Mouse (Mus musculus): ENCODE data around the gene Gm49510. TPM values are rescaled to one million over a fixed set of nuclear protein-coding genes. Genes with fewer than 3 reads are reported as not detected.

The Gm49510 gene
- total and polyA plus RNA-seq, 3 experiments, result 0.12 to 0.25 TPM; not detected in 1

DNA sequence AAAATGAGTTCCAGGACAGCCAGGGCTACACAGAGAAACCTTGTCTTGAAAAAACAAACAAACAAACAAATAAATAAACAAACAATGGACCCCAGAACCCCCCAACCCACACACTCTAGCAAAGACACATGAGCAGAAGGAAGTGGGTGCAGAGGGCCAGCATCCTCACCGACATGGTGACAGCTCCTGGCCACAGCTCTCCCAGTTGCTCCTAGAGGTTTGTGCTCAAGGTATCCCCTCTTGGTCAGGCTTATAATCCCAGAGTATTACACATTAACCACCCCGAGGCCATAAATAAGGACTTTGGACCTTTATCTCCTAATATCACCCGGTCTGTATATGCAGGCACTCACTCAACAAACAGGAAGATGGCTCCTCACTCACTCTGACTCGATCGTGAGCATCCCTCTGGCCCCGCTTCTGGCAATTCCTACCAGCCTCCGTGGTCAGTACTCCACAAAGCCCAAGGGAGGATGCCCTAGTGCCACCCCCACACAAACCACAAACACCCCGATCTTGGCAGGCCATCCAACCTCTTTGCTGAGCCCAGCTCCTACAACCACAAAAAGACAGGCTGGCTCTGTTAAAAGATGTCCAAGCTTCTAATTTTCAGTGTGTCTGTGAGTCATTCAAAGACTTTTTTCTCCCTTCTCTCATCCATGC is 44.0 kb upstream of the Gm49510 start, which contains the start of gene Lgals2:
Lgals2 (minus strand) TSS at position 227 of the 663 bp plus-strand sequence.
- dilution Hi-C loops (cut with MboI; ENCODE audit: extremely low pct_ligation_motif_present, extremely low pct_unique_long_range_greater_than_20kb, low sequenced_read_pairs), result no loop called here
- Histone ChIP-seq H3K4me3 (replicated peaks in 1 of 3; ENCODE audit: low read depth in 2 of 3, low read length in 2 of 3, poor library complexity in 1 of 3) (no peak within 1 kb of the TSS), H3K4me1 (ENCODE audit: control insufficient read depth in 1 of 2, insufficient read depth in 2 of 2) (peaks cover 0 to 2% of the 10 kb centered on the region in 2 experiments; a peak in 2 of 4 replicates)

DNA sequence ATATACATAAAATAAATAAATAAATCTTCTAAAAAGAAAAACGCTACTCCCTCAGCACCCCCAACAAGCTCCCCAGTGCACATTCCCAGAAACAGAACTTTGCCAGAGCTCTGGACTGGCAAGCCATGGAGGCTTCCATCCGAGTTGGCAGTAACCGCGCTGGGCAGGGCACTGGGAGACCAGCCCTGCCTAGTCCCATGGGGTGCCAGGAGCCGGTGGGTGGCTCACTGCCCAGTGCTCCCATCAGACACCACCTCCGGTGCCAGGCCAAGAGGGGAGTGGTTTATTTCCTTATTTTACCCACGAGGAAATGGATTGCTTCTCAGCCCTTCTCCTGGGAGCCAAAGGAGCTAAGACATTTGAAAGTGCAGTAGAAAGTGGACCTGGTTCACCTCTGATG is 42.5 kb upstream of the Gm49510 start:
- dilution Hi-C loops (cut with MboI; ENCODE audit: extremely low pct_ligation_motif_present, extremely low pct_unique_long_range_greater_than_20kb, low sequenced_read_pairs), result no loop called here
- Histone ChIP-seq H3K36me3 (replicated peaks in 1 of 2; ENCODE audit: control insufficient read depth in 1 of 2, insufficient read depth in 1 of 2, low read length in 1 of 2) (no peaks in the 10 kb centered on the region), H3K4me3 (replicated peaks in 1 of 3; ENCODE audit: low read depth in 2 of 3, low read length in 2 of 3, poor library complexity in 1 of 3) (no peak overlapping the region), H3K27ac (ENCODE audit: insufficient read depth, low read depth) (no peak overlapping the region), H3K79me2 (replicated peaks; ENCODE audit: control insufficient read depth, extremely low read depth, insufficient read depth, poor library complexity, severe bottlenecking) (no peaks in the 10 kb centered on the region), H3K9me3 (replicated peaks; ENCODE audit: low read length) (no peaks in the 10 kb centered on the region), H3K27me3 (replicated peaks) (peaks cover 86% of the 10 kb centered on the region), H3K4me2 (ENCODE audit: insufficient read depth, low read depth, poor library complexity, severe bottlenecking) (no peak overlapping the region), H3K9ac (ENCODE audit: insufficient read depth, low read depth) (no peak overlapping the region), H3K4me1 (ENCODE audit: control insufficient read depth in 1 of 2, insufficient read depth in 2 of 2) (no peaks in the 10 kb centered on the region; a peak in 1 of 4 replicates)
- in situ Hi-C loops (cut with MboI; ENCODE audit: low pct_ligation_motif_present, low pct_unique_long_range_greater_than_20kb, low sequenced_read_pairs), result no loop called here
- DNase-seq (ENCODE audit: extremely low read depth), result no peak
- TF ChIP-seq BHLHE40 (IDR thresholded peaks at IDR 0.05; ENCODE audit: low read depth, low read length) (no peak), RAD21 (IDR thresholded peaks at IDR 0.05; ENCODE audit: low read depth, low read length) (no peak), JUND (conservative IDR thresholded peaks at IDR 0.05; ENCODE audit: low read depth, low read length) (no peak), ZMIZ1 (IDR thresholded peaks at IDR 0.05; ENCODE audit: low read depth, low read length) (no peak), RCOR1 (conservative IDR thresholded peaks at IDR 0.05; ENCODE audit: low read depth, low read length) (no peak), USF1 (IDR thresholded peaks at IDR 0.05; ENCODE audit: low read depth, low read length) (no peak), E2F4 (IDR thresholded peaks at IDR 0.05; ENCODE audit: insufficient replicate concordance, low read depth, low read length) (no peak), MYC (IDR thresholded peaks at IDR 0.05; ENCODE audit: low read depth, low read length) (no peak), UBTF (IDR thresholded peaks at IDR 0.05; ENCODE audit: low read depth, low read length) (no peak), ZNF384 (IDR thresholded peaks at IDR 0.05; ENCODE audit: low read depth, low read length) (no peak), CTCF (conservative IDR thresholded peaks at IDR 0.05 in 1 of 2, IDR thresholded peaks at IDR 0.05 in 1 of 2; ENCODE audit: low read depth in 2 of 2, low read length in 2 of 2) (no peak), CHD2 (IDR thresholded peaks at IDR 0.05; ENCODE audit: low read length) (no peak), SMC3 (IDR thresholded peaks at IDR 0.05; ENCODE audit: low read depth, low read length) (no peak), IRF4 (IDR thresholded peaks at IDR 0.05; ENCODE audit: low read depth, low read length) (no peak), JUN (IDR thresholded peaks at IDR 0.05; ENCODE audit: insufficient read depth, low read depth, low read length) (no peak), POLR2AphosphoS2 (IDR thresholded peaks at IDR 0.05; ENCODE audit: low read depth, low read length) (no peak), ELF1 (IDR thresholded peaks at IDR 0.05; ENCODE audit: low read depth, low read length) (no peak), CHD1 (IDR thresholded peaks at IDR 0.05; ENCODE audit: low read depth, low read length) (no peak), MEF2A (IDR thresholded peaks at IDR 0.05; ENCODE audit: borderline replicate concordance, low read depth, low read length) (no peak)

More for the DNA sequence above, 44.0 kb upstream of the Gm49510 start, which contains the start of gene Lgals2:
- in situ Hi-C loops (cut with MboI; ENCODE audit: low pct_ligation_motif_present, low pct_unique_long_range_greater_than_20kb, low sequenced_read_pairs), result no loop called here
- peaks cover 86% of the 10 kb centered on the region for H3K27me3 ChIP-seq (replicated peaks)
- H3K4me2 ChIP-seq (ENCODE audit: insufficient read depth, low read depth, poor library complexity, severe bottlenecking), result no peak within 1 kb of the TSS
- H3K9me3 ChIP-seq (replicated peaks; ENCODE audit: low read length), result no peaks in the 10 kb centered on the region
- H3K27ac ChIP-seq (ENCODE audit: insufficient read depth, low read depth), result no peak within 1 kb of the TSS
- H3K36me3 ChIP-seq (replicated peaks in 1 of 2; ENCODE audit: control insufficient read depth in 1 of 2, insufficient read depth in 1 of 2, low read length in 1 of 2), result no peaks in the 10 kb centered on the region
- TF ChIP-seq BHLHE40 (IDR thresholded peaks at IDR 0.05; ENCODE audit: low read depth, low read length) (no peak), NELFE (IDR thresholded peaks at IDR 0.05; ENCODE audit: low read depth, low read length) (no peak), UBTF (IDR thresholded peaks at IDR 0.05; ENCODE audit: low read depth, low read length) (no peak), E2F4 (IDR thresholded peaks at IDR 0.05; ENCODE audit: insufficient replicate concordance, low read depth, low read length) (no peak), CHD1 (IDR thresholded peaks at IDR 0.05; ENCODE audit: low read depth, low read length) (no peak), MAX (IDR thresholded peaks at IDR 0.05; ENCODE audit: low read length) (no peak), TCF12 (IDR thresholded peaks at IDR 0.05; ENCODE audit: low read depth, low read length) (no peak), USF1 (IDR thresholded peaks at IDR 0.05; ENCODE audit: low read depth, low read length) (no peak), HCFC1 (IDR thresholded peaks at IDR 0.05; ENCODE audit: low read depth, low read length) (no peak), ZKSCAN1 (IDR thresholded peaks at IDR 0.05; ENCODE audit: borderline replicate concordance, low read depth, low read length) (no peak), EP300 (IDR thresholded peaks at IDR 0.05; ENCODE audit: low read length) (no peak), TBP (conservative IDR thresholded peaks at IDR 0.05; ENCODE audit: low read depth, low read length) (no peak), ELF1 (IDR thresholded peaks at IDR 0.05; ENCODE audit: low read depth, low read length) (no peak), MYC (IDR thresholded peaks at IDR 0.05; ENCODE audit: low read depth, low read length) (no peak), CTCF (conservative IDR thresholded peaks at IDR 0.05 in 1 of 2, IDR thresholded peaks at IDR 0.05 in 1 of 2; ENCODE audit: low read depth in 2 of 2, low read length in 2 of 2) (no peak)
- no peak within 1 kb of the TSS for H3K9ac ChIP-seq (ENCODE audit: insufficient read depth, low read depth)
- H3K79me2 ChIP-seq (replicated peaks; ENCODE audit: control insufficient read depth, extremely low read depth, insufficient read depth, poor library complexity, severe bottlenecking), result no peaks in the 10 kb centered on the region
- DNase-seq (ENCODE audit: extremely low read depth), result no peak
